Mouse (Mus musculus): Measurements from ENCODE around the gene Cds1.
"Not testable (repeated sequence)": the region's sequence is repeated elsewhere in the genome, so short reads cannot be mapped to it uniquely, and the experiment has no call there.

The Cds1 gene

DNA sequence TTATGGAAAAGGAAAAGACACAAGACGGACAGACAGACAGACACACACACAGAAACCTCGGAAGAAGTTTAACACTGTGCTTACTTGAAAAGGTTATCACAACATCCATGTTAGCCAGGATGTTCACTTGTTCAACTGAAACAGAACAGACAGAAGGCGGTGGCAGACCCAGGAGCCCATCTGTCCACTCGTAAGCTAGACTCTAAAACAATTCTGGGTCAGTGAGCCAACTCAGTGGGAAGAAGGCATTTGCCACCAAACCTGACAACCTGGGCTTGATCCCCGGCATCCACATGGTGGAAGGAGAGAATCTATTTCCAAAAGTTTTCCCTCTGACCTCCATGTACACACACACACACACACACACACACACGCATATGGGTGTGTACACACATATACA, 67.1 kb downstream of the Cds1 start:
- DNase-seq = peak; percentile 31

DNA sequence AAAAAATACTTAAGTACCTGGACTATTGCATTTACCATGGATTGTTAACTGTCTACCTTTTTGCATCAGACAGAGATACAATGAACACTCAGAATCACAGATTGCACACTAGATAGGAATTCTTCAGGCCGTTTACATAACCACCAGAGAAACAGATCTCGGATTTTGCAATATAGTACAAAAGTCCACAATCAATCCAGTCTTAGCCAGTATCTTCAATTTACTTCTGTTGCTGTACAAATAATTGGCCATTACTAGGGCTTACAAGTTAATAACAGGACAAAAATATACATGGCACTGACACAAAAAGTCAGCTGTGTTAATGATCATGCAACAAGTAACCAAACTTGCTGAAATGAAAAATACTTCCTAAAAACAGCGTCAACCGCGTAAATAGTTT, 68.1 kb downstream of the Cds1 start:
- no peak for DNase-seq

DNA sequence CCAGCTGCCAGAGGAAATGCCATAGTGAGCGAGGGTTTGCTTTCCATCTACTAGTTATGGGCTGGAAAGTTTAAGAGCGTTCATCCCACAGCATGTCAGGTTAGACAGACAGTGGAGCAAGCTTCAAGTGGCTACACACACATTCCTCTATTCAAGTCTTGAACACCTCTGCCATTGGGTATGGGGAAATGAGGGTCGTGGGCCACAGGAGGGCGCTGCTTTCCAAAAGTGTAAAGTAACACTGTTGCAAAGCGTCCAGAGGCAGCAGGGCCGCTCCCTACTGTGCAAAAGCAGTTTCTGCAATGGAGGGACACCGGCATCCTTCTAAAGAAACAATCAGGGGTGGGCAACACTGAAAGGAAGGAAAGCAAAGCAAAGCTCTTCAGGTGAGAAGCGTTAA, 68.9 kb downstream of the Cds1 start:
- DNase-seq = no peak

DNA sequence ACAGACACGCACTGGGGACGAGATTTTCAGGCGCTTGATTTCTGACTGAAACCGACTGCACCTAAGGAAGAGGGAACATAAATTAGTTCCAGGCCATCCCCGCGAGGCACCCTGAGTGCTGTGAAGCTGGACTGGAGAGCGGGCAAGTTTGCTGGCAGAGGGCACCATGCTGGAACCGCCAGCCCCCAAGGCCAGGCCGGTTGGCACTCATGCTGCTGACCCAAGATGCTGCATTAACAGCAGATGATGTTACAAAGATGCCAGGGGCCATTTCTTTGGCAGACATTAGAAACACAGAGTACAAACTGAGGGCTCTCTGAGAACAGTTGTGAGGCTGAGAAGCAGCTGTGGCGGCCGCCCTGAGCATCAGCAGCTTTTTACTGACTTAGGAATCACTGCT, 71.3 kb downstream of the Cds1 start:
- no peak for DNase-seq

DNA sequence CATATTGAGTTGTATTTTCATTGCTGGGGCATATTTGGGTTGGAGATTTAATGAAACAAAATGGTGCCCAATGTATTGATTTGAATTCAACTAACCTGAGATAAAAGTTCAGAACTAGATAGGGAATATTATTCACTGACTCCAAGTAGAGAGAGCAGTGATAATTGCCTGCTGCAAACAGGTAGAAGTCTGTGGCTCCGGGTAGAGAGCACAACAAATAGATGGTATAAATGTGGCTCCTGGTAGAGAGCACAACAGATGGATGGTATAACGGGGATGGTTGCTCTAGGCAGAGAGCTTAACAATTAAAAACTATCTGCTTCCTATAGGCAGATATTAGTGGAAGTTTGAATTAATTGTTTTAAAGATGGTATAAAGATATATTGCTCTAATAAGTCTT, 72.7 kb downstream of the Cds1 start:
- not testable (repeated sequence) for DNase-seq

DNA sequence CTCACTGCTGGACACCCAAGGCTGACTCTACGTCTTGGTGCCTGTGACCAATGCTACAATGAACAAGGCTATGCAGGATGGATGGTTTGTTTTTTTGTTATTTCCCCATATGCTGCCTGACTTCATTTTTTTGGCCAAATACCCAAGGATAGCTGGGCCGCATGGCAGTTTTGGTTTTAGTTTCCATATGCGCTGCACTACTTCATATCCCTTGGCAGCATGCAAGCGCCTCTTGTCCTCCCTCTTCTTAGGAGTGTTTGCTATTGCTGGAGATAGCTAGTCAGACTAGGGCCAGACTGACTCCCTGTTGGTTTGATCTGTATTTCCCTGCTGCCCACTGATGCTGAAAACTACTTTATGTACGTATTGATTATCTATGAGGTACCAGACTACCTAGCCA, 75.5 kb downstream of the Cds1 start:
- no peak for DNase-seq

DNA sequence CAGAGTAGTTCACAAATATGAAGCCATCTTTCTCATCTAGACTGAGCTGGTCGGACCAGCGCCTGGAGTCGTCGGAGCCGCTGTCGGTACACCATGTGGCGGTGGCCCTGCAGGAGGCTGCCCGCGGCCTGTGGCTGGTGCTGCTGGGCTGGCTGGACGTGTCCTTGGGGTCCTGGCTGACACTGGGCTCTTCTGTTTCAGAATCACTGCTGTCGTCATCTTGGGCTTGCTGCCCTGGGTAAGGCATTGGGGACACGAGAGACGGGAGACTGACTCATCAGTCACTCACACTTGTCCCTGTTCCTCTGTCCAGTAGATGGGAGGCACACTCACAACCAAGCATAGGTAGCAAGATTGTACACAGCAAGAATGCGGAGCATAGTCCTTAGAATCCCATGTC, 80.1 kb downstream of the Cds1 start:
- no peak for DNase-seq

DNA sequence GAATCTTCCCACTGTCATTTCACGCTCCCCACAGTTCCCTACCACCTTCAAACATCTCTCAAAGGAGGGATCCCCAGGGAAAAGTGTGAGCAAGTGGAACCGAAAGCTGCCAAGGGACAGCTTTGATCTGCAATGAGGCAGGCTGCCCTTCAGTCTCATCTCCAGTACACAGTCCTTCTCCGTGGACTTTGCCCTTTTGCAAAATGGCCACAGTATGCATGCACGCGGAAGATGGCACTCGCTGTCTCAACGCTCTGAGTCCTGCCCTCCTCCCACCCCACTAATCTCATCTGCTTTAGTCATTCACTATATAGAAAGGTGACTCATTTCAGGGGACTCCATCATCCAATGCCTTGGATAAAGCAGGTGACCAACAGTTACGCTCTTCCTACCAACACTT, 81.0 kb downstream of the Cds1 start:
- no peak for DNase-seq

DNA sequence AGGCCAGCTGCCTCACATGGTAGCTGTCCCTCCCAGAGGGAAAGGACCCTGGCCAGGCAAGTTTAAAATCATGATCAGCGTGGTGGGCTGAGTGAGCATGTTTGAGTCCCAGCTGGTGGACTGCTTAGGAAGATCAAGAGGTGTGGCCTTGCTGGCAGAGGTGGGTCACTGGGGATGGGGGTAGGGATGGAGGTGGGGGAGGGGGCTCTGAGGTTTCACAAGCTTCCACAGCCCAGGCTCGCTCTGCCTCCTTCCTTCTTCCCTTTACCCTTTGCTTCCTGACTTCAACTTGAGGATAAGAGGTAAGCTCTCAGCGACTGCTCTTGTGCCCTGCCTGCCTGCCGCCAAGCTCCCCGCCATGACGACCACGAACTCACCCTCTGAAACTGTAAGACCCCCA, 82.4 kb downstream of the Cds1 start:
- no peak for DNase-seq

DNA sequence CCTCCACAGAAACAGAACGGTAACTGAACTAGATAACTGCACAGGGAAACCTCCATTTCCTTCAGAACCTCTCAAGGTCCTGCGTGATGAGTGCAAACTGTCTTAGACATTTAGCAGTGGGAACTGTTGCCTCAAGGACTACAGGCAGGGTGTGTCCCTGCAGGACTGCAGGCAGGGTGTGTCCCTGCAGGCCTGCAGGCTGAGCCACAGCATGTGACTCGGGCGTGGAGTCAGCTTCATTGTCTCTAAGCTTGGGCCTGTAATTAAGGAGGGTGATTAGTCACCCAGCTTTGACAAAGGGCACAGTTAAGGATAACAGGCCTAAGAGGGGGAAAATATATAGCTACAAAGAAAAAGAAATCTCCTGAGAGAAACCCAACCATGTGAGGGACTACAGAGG, 82.8 kb downstream of the Cds1 start:
- no peak for DNase-seq

DNA sequence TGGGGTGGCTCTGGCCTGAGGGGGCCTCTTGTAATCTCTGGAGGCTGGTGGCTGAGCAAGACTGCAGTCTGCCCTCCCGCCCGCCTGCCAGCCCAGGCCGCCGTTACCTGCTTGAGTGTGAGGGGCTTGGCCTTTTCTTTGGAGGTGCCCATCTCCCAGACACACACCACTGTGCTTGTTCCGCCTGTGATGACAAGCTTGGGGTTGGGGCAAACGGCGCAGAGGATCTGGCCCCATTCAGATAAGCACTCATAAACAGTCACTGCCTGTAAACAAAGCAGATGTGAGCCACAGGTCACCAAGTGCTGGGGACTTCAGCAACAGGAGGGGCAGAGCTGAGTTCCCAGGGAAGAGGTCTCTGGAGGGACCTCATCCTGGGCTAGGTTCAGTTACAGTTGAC, 86.2 kb downstream of the Cds1 start:
- no peak for DNase-seq

DNA sequence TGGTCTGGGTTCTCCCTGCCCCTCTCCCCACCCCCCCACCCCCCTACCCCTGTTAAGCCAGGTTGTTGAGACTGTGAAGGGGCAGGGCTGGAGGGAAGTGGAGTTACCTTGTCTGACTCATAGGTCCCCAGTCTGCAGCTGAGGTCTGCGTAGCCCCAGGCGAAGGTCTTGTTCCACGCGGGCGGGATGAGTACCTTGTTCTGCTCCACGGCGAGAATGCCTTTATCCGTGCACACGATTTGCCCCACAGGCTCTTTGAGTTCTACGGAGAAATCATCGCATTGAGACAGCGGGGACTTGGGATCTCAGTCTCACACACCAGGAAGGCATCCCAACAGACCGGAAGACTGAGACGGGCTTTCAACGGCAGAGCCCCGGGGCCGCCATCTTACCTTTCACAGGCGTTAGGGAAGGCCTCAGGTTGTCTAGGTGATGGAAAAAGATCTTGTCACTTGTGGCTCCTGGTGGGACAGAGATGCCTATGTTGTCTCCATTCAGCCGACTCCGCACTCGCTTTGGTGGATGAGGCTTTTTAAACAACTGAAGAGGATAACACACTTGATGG, 87.3 kb downstream of the Cds1 start:
- no peak for DNase-seq

DNA sequence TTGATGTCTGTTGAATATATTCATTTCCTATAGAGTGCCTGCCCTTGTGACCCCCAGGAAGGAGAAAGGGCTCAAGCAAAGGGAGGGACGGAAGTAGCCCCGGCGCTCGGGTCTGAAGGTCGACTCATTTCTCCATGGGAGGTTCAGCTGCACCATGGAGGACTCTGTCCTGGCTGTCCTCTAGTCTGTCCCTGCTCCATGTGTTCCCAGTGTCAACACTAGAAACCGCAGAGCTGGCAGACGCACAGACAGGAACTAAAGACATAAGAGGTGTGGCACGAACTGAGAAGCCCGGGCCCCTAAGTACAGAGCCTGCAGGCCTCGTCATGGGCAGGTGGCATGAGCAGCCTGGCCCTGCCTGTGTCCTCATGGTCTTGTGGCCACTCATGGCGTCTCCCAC, 89.2 kb downstream of the Cds1 start:
- no peak for DNase-seq

DNA sequence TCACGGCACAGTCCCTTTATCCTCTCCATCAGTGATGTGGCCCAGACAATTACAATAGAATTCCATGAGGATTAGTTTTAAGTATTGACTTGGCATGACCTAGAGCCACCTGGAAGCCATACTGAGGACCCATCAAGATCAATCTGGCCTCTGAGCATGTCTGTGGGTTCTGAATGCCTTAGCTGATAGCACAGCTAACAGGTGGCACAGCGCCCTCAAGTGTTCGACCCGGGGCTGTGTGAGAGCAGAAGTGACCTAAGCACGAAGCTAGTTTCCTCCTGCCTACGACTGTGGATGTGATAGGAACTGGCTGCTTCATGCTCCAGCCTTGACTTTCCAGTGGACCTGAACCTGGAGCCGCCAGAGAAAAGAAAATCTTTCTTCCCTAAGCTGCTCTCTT, 89.7 kb downstream of the Cds1 start:
- DNase-seq = no peak

DNA sequence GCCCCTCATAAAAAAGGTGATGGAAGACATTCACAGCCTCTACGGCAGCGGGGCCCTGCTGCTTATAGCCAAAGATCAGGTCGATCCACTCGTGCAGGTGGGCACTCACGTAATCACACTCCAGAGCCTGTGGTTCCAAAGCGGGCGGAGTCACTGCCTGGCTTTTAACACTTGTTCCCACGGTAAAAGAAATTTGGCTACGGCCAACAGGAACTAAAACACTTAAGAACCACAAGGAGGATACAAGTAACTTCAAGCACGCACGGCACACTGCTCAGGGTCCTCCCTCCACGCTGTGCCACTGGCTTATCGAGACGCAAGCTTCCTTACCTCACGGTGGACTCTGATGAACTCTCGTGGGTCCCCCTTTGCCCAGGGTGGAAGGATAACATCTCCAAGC, 90.5 kb downstream of the Cds1 start:
- no peak for DNase-seq

DNA sequence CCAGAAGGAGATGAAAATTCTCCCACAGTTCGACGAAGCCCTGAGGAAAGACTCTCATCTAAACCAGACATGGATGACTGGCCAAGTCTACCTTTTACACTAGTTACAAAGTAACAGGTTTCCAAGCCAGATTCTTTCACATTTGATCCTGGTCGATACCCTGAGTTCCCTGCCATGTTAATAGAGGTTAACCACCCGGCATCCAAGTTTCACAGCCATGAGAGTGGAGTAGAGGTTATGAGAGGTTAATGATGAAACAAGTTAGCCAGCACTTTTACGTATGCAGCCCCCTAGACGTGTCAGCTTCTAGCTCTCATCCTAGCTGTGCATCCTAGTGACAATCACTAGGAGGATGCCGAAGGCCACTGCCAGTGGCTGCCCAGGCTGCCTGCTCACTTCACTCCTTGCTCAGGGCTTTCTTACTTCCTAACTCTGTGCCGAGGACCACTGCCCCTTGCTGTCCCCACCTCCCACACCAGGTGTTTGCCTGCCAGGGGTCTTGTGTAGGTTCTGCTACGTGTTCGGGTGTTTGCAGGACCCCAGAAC, 94.0 kb downstream of the Cds1 start:
- no peak for DNase-seq

DNA sequence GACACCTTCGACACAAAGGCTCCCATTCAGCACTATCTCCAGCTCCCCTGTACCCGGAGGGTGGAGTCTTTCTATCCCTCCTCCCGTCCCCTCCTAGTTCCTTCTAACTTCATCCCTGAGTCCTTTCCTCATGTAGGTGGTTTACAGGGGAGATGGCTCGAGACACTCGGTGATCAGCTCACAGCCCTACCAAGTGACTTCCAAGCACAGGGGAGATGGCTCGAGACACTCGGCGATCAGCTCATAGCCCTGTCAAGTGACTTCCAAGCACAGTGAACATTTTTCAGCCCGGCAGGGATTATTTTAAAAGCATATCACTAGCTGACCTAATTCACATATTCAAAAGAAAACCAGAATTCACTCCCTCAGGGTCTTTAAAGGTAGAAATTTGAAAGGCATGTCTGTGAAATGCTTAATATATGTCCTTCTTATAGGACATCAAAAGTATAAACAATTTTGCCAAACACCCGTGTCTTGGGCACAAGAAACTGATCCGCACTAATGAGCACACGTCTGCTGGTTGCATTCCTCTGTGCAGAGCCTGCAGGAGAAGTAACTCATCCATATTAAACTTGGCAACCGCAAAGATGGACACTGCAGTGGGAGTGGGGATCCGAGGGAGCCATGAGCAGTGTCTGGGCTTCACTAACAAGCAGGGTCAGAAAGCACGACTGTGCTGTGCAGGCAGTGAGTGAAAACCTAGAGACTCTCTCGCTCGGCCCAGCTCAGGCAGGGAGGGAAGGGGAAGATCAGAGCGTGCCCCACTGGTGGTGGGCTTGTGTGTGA, 97.0 kb downstream of the Cds1 start:
- no peak for DNase-seq

DNA sequence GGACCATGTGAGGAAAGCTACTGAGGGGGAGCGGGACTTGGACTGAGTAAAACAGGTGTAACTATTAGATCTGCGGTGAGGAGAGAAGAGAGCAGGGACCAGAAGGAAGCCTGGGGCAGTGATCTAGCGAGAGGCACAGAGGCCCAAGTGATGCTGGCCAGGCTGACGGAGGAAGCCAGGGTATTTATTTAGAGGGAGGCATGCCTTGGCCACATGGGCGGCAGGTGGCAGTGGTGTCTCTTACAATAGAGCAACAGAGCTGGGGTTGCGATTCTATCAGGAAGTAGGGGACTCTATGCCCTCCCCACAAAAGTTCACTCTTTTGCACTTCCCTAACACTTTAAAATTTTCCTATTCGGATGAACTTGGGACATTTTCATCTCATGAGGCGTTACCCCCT, 97.7 kb downstream of the Cds1 start:
- DNase-seq = no peak

DNA sequence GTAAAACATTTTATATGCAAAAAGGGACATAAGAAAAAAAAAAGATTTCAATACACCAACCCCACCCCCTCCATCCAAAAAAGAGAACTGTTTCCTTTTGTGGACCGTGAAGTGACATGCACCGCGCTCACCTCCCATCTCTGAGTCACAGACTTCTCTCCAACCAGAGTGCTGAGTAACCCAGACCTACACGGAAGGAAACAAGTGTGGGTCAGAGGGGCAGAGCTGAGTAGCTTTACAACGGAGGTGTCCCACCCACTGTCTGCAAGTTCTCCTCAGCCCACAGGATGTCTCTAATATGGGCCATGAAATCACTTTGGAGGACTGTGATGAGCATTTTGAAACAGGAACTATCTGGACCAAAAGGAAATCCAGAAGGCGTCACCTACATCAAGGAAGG, 99.0 kb downstream of the Cds1 start:
- no peak for DNase-seq

DNA sequence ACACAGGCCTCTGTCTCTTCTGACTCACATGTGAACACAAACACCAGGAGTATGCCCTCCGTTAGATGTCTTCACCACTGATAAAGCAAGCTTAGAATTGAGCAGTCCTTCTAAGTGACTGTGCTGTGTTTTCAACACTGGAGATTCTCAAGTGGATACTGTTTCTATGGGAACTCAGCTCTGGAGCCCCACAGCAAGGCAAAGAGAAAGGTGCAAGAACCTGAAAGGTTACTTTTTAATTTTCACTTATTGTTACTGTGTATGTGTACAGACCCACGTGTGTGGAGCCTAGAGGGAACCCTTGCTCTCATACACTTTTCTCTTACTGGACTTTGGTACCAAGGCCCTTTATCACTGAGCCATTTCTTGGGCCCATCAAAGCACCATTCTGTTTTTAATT, 101.8 kb downstream of the Cds1 start:
- DNase-seq = no peak
